Mouse (Mus musculus): ENCODE results near the gene Tas2r137. TPM values are rescaled to one million over a fixed set of nuclear protein-coding genes. Genes with fewer than 3 reads are reported as not detected.

Tas2r137 gene
- total RNA-seq, 1 experiment, result 0.85 TPM

- peak overlapping the region; percentile 96 for H3K27ac ChIP-seq (ENCODE audit: insufficient read depth, low read depth, low read length, poor library complexity, severe bottlenecking)
- H3K9me3 ChIP-seq (ENCODE audit: control insufficient read depth, insufficient read depth, low read depth, low read length), result no peaks in the 10 kb centered on the region
- no peak for TF ChIP-seq ZC3H11A (IDR thresholded peaks at IDR 0.05; ENCODE audit: borderline replicate concordance, low read depth, low read length)
- TF ChIP-seq CHD2 (IDR thresholded peaks at IDR 0.05; ENCODE audit: low read depth, low read length), result no peak; the same call in 1 of the 2 replicates
- no peak for TF ChIP-seq ZNF384 (IDR thresholded peaks at IDR 0.05; ENCODE audit: low read depth, low read length)
- TF ChIP-seq MAFK (IDR thresholded peaks at IDR 0.05; ENCODE audit: insufficient read depth, low read depth, low read length), result no peak
- no peak for TF ChIP-seq HCFC1 (IDR thresholded peaks at IDR 0.05; ENCODE audit: borderline replicate concordance, insufficient read depth, low read length)
- DNase-seq (ENCODE audit: low read depth, low spot score), result peak; percentile 11
- H3K4me3 ChIP-seq (ENCODE audit: insufficient read depth in 1 of 2, low read depth in 1 of 2, low read length in 2 of 2, poor library complexity in 1 of 2, severe bottlenecking in 1 of 2), result peak overlapping the region; percentile 80 to 100
- peaks cover 14% of the 10 kb centered on the region for H3K36me3 ChIP-seq (ENCODE audit: control insufficient read depth, insufficient read depth, low read length, poor library complexity, severe bottlenecking)
- in situ Hi-C loops (cut with MboI; ENCODE audit: low sequenced_read_pairs in 2 of 2, unreplicated experiment in 2 of 2), result no loop called here
- H3K9ac ChIP-seq (ENCODE audit: insufficient read depth, low read depth, low read length, poor library complexity, severe bottlenecking), result peak overlapping the region; percentile 100
- peaks cover 0 to 3% of the 10 kb centered on the region in 2 experiments; a peak in 1 of 4 replicates for H3K4me1 ChIP-seq (ENCODE audit: control insufficient read depth in 2 of 2, insufficient read depth in 2 of 2, low read length in 2 of 2, poor library complexity in 1 of 2)
Measured at GRCm38 (mm10) chr6:40471720-40472010, 19.4 kb upstream of the Tas2r137 start.

- Histone ChIP-seq H3K4me3 (ENCODE audit: insufficient read depth in 1 of 2, low read depth in 1 of 2, low read length in 2 of 2, poor library complexity in 1 of 2, severe bottlenecking in 1 of 2) (no peak overlapping the region), H3K4me1 (ENCODE audit: control insufficient read depth in 2 of 2, insufficient read depth in 2 of 2, low read length in 2 of 2, poor library complexity in 1 of 2) (peaks cover 0 to 3% of the 10 kb centered on the region in 2 experiments; a peak in 1 of 4 replicates), H3K36me3 (ENCODE audit: control insufficient read depth, insufficient read depth, low read length, poor library complexity, severe bottlenecking) (peaks cover 26% of the 10 kb centered on the region), H3K9ac (ENCODE audit: insufficient read depth, low read depth, low read length, poor library complexity, severe bottlenecking) (no peak overlapping the region), H3K9me3 (ENCODE audit: control insufficient read depth, insufficient read depth, low read depth, low read length) (no peaks in the 10 kb centered on the region), H3K27ac (ENCODE audit: insufficient read depth, low read depth, low read length, poor library complexity, severe bottlenecking) (no peak overlapping the region)
- DNase-seq (ENCODE audit: low read depth, low spot score), result no peak
- TF ChIP-seq ZC3H11A (IDR thresholded peaks at IDR 0.05; ENCODE audit: borderline replicate concordance, low read depth, low read length), result no peak
- no peak for TF ChIP-seq CHD2 (IDR thresholded peaks at IDR 0.05; ENCODE audit: low read depth, low read length)
- no peak for TF ChIP-seq HCFC1 (IDR thresholded peaks at IDR 0.05; ENCODE audit: borderline replicate concordance, insufficient read depth, low read length)
- TF ChIP-seq MAFK (IDR thresholded peaks at IDR 0.05; ENCODE audit: insufficient read depth, low read depth, low read length), result no peak
- TF ChIP-seq ZNF384 (IDR thresholded peaks at IDR 0.05; ENCODE audit: low read depth, low read length), result no peak
- in situ Hi-C loops (cut with MboI; ENCODE audit: low sequenced_read_pairs in 2 of 2, unreplicated experiment in 2 of 2), result no loop called here
Measured at GRCm38 (mm10) chr6:40476132-40476531, 14.9 kb upstream of the Tas2r137 start.

GRCm38 (mm10) chr6:40479705-40480104, 11.3 kb upstream of the Tas2r137 start:
- no peak overlapping the region for H3K4me3 ChIP-seq (ENCODE audit: insufficient read depth in 1 of 2, low read depth in 1 of 2, low read length in 2 of 2, poor library complexity in 1 of 2, severe bottlenecking in 1 of 2)
- no peaks in the 10 kb centered on the region for H3K4me1 ChIP-seq (ENCODE audit: control insufficient read depth in 2 of 2, insufficient read depth in 2 of 2, low read length in 2 of 2, poor library complexity in 1 of 2)
- in situ Hi-C loops (cut with MboI; ENCODE audit: low sequenced_read_pairs in 2 of 2, unreplicated experiment in 2 of 2), result no loop called here
- H3K27ac ChIP-seq (ENCODE audit: insufficient read depth, low read depth, low read length, poor library complexity, severe bottlenecking), result no peak overlapping the region
- TF ChIP-seq ZNF384 (IDR thresholded peaks at IDR 0.05; ENCODE audit: low read depth, low read length) (no peak), HCFC1 (IDR thresholded peaks at IDR 0.05; ENCODE audit: borderline replicate concordance, insufficient read depth, low read length) (no peak), CHD2 (IDR thresholded peaks at IDR 0.05; ENCODE audit: low read depth, low read length) (no peak), MAFK (IDR thresholded peaks at IDR 0.05; ENCODE audit: insufficient read depth, low read depth, low read length) (no peak), ZC3H11A (IDR thresholded peaks at IDR 0.05; ENCODE audit: borderline replicate concordance, low read depth, low read length) (no peak)
- H3K36me3 ChIP-seq (ENCODE audit: control insufficient read depth, insufficient read depth, low read length, poor library complexity, severe bottlenecking), result peaks cover 29% of the 10 kb centered on the region
- H3K9ac ChIP-seq (ENCODE audit: insufficient read depth, low read depth, low read length, poor library complexity, severe bottlenecking), result no peak overlapping the region
- no peak for DNase-seq (ENCODE audit: low read depth, low spot score)
- no peaks in the 10 kb centered on the region for H3K9me3 ChIP-seq (ENCODE audit: control insufficient read depth, insufficient read depth, low read depth, low read length)

GRCm38 (mm10) chr6:40482318-40482717, 8.7 kb upstream of the Tas2r137 start:
- in situ Hi-C loops (cut with MboI; ENCODE audit: low sequenced_read_pairs in 2 of 2, unreplicated experiment in 2 of 2), result no loop called here
- Histone ChIP-seq H3K9ac (ENCODE audit: insufficient read depth, low read depth, low read length, poor library complexity, severe bottlenecking) (no peak overlapping the region), H3K36me3 (ENCODE audit: control insufficient read depth, insufficient read depth, low read length, poor library complexity, severe bottlenecking) (peaks cover 21% of the 10 kb centered on the region), H3K9me3 (ENCODE audit: control insufficient read depth, insufficient read depth, low read depth, low read length) (no peaks in the 10 kb centered on the region), H3K4me3 (ENCODE audit: insufficient read depth in 1 of 2, low read depth in 1 of 2, low read length in 2 of 2, poor library complexity in 1 of 2, severe bottlenecking in 1 of 2) (no peak overlapping the region), H3K4me1 (ENCODE audit: control insufficient read depth in 2 of 2, insufficient read depth in 2 of 2, low read length in 2 of 2, poor library complexity in 1 of 2) (no peaks in the 10 kb centered on the region), H3K27ac (ENCODE audit: insufficient read depth, low read depth, low read length, poor library complexity, severe bottlenecking) (no peak overlapping the region)
- no peak for TF ChIP-seq ZNF384 (IDR thresholded peaks at IDR 0.05; ENCODE audit: low read depth, low read length)
- no peak for TF ChIP-seq CHD2 (IDR thresholded peaks at IDR 0.05; ENCODE audit: low read depth, low read length)
- no peak for TF ChIP-seq MAFK (IDR thresholded peaks at IDR 0.05; ENCODE audit: insufficient read depth, low read depth, low read length)
- TF ChIP-seq ZC3H11A (IDR thresholded peaks at IDR 0.05; ENCODE audit: borderline replicate concordance, low read depth, low read length), result no peak
- TF ChIP-seq HCFC1 (IDR thresholded peaks at IDR 0.05; ENCODE audit: borderline replicate concordance, insufficient read depth, low read length), result no peak
- no peak for DNase-seq (ENCODE audit: low read depth, low spot score)

- H3K9ac ChIP-seq (ENCODE audit: insufficient read depth, low read depth, low read length, poor library complexity, severe bottlenecking), result no peak within 1 kb of the TSS
- H3K27ac ChIP-seq (ENCODE audit: insufficient read depth, low read depth, low read length, poor library complexity, severe bottlenecking), result no peak within 1 kb of the TSS
- in situ Hi-C loops (cut with MboI; ENCODE audit: low sequenced_read_pairs in 2 of 2, unreplicated experiment in 2 of 2), result no loop called here
- DNase-seq (ENCODE audit: low read depth, low spot score), result no peak
- no peaks in the 10 kb centered on the region for H3K36me3 ChIP-seq (ENCODE audit: control insufficient read depth, insufficient read depth, low read length, poor library complexity, severe bottlenecking)
- no peaks in the 10 kb centered on the region for H3K9me3 ChIP-seq (ENCODE audit: control insufficient read depth, insufficient read depth, low read depth, low read length)
- no peak within 1 kb of the TSS for H3K4me3 ChIP-seq (ENCODE audit: insufficient read depth in 1 of 2, low read depth in 1 of 2, low read length in 2 of 2, poor library complexity in 1 of 2, severe bottlenecking in 1 of 2)
- TF ChIP-seq HCFC1 (IDR thresholded peaks at IDR 0.05; ENCODE audit: borderline replicate concordance, insufficient read depth, low read length) (no peak), ZC3H11A (IDR thresholded peaks at IDR 0.05; ENCODE audit: borderline replicate concordance, low read depth, low read length) (no peak), ZNF384 (IDR thresholded peaks at IDR 0.05; ENCODE audit: low read depth, low read length) (no peak), MAFK (IDR thresholded peaks at IDR 0.05; ENCODE audit: insufficient read depth, low read depth, low read length) (no peak), CHD2 (IDR thresholded peaks at IDR 0.05; ENCODE audit: low read depth, low read length) (no peak)
- no peaks in the 10 kb centered on the region for H3K4me1 ChIP-seq (ENCODE audit: control insufficient read depth in 2 of 2, insufficient read depth in 2 of 2, low read length in 2 of 2, poor library complexity in 1 of 2)
Measured at GRCm38 (mm10) chr6:40493229-40493628, 2.2 kb downstream of the Tas2r137 start, which contains the start of gene Tas2r108. Tas2r108 (plus strand) TSS chr6:40493529.
